Mouse (Mus musculus) liver, postnatal 0 days (tissue): ENCODE data around the gene 1700102P08Rik. TPM values are rescaled to one million over a fixed set of nuclear protein-coding genes. Genes with fewer than 3 reads are reported as not detected.
A peak's percentile ranks its signal among the peaks of the same experiment; 100 is the strongest.

ENCODE experiments used
- ATAC-seq: fragments of 200-750 bp; cut with Nextera tagmentation; 2 replicates; pipeline ENCODE4 v1.8.0; 2017; ENCODE audit warnings: mild to moderate bottlenecking, moderate library complexity
- DNase-seq: peaks from one replicate; pipeline ENCODE4 v3.0.0-alpha.2; 2016
- H3K27ac ChIP-seq: fragments of 300-500 bp; sonication (generic); 2 replicates; pipeline ENCODE4 v1.5.1; 2014; ENCODE audit warnings: antibody characterized with exemption, moderate library complexity, mild to moderate bottlenecking, low read depth
- H3K27me3 ChIP-seq: fragments of 300-500 bp; sonication (generic); 2 replicates; pipeline ENCODE4 v1.6.1; 2014; ENCODE audit warnings: low read length, control low read depth, mixed read lengths; ENCODE audit not compliant: insufficient read depth
- H3K36me3 ChIP-seq: fragments of 300-500 bp; sonication (generic); replicated peaks from 2 replicates; pipeline ENCODE4 v1.6.1; 2014; ENCODE audit warnings: mild to moderate bottlenecking, control low read depth, low read length, moderate library complexity, mixed read lengths; ENCODE audit not compliant: insufficient read depth
- H3K4me1 ChIP-seq: fragments of 300-500 bp; sonication (generic); 2 replicates; pipeline ENCODE4 v1.6.1; 2014; ENCODE audit warnings: antibody characterized with exemption, mild to moderate bottlenecking, control low read depth; ENCODE audit not compliant: insufficient read depth
- H3K4me2 ChIP-seq: fragments of 300-500 bp; sonication (generic); 2 replicates; pipeline ENCODE4 v1.6.1; 2014; ENCODE audit warnings: low read depth, mild to moderate bottlenecking, low read length, moderate library complexity, mixed read lengths
- H3K4me3 ChIP-seq: fragments of 300-500 bp; sonication (generic); 2 replicates; pipeline ENCODE4 v1.5.1; 2014; ENCODE audit warnings: low read depth, low read length
- H3K9ac ChIP-seq: fragments of 300-500 bp; sonication (generic); replicated peaks from 2 replicates; pipeline ENCODE4 v1.6.1; 2014; ENCODE audit warnings: mild to moderate bottlenecking, moderate library complexity
- H3K9me3 ChIP-seq: fragments of 300-500 bp; sonication (generic); 2 replicates; pipeline ENCODE4 v1.6.1; 2016; ENCODE audit warnings: mild to moderate bottlenecking, control low read depth, low read length, mixed read lengths
- CTCF ChIP-seq: sonication (generic); IDR thresholded peaks from 2 replicates; pipeline ENCODE4 v1.5.1; 2016; ENCODE audit warnings: antibody characterized with exemption, low read depth
- EP300 ChIP-seq: IDR thresholded peaks from 2 replicates; pipeline ENCODE4 v1.6.1; 2016; ENCODE audit warnings: antibody characterized with exemption, low read depth, mild to moderate bottlenecking
- WGBS: fragments of 180-500 bp; shearing (Covaris S2); extraction: QIAGEN DNeasy Blood & Tissue Kit; methylation state at CpG from one replicate; pipeline ENCODE4 v1.1.7; 2014; ENCODE audit not compliant: insufficient replicate concordance; 5-methylcytosine and 5-hydroxymethylcytosine counted together
- polyA plus RNA-seq: library from polyadenylated mRNA; unstranded; fragments of >200 nt; fragmentation: Nextera tagmentation; extraction: Ambion mirVana; gene quantifications from 2 replicates; pipeline ENCODE4 v1.2.1, GENCODE M21; 2015

The 1700102P08Rik gene
- polyA plus RNA-seq, 1 experiment from 2014 or later, result 0.14 TPM

DNA sequence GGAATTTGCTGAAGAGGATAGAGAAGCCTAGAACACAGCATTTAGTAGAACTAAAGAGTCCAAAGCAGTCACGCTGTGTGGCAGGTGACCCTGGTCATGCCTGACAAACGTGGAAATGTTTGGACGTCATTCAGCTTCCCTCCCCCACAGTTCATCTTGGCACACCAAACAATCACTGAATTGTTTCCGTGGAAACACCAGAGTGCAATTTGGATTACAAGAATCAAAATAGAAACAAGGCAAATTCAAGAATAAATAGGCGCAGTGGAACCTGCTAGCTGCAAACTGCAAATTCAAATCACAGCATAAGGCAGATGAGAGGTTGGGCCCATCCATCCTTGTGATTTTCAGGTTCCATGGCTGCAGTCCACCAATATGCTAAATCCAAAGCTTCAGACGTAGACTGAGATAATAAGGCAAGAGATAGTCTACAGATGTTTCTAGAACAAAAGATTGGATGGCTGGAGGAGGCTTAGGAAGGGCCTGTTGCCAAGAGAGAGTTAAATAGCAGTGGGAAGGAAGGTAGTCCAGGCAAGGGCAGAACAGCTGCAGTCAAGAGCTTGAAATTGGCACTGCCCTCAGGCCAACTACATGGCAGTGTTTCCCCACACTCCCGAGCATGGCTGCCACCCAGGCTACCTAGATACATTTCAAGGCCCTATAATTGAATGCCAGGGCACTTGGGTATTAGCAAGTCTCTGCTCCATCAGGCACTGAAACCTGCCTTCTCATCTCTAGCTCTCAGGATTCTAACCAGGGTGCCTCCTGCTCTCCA lies 8.8 kb downstream of the 1700102P08Rik start:
- Histone ChIP-seq H3K4me1 (no peaks in the 10 kb centered on the region; the same call in 1 of the 2 replicates), H3K36me3 (no peaks in the 10 kb centered on the region), H3K4me2 (no peak overlapping the region), H3K27me3 (no peaks in the 10 kb centered on the region), H3K27ac (no peak overlapping the region), H3K4me3 (no peak overlapping the region), H3K9me3 (no peaks in the 10 kb centered on the region), H3K9ac (no peak overlapping the region)
- 76% methylated on average over 7 of the region's 7 CpGs for WGBS
- ATAC-seq (no peak), DNase-seq (no peak)
- TF ChIP-seq CTCF, result no peak
- TF ChIP-seq EP300, result no peak

- Histone ChIP-seq H3K27ac (no peak overlapping the region), H3K27me3 (no peaks in the 10 kb centered on the region), H3K4me3 (no peak overlapping the region), H3K9ac (no peak overlapping the region), H3K9me3 (no peaks in the 10 kb centered on the region), H3K4me2 (no peak overlapping the region), H3K36me3 (no peaks in the 10 kb centered on the region), H3K4me1 (no peaks in the 10 kb centered on the region; the same call in 1 of the 2 replicates)
- DNase-seq (no peak), ATAC-seq (no peak)
- no peak for TF ChIP-seq EP300
- no peak for TF ChIP-seq CTCF
- 81% methylated on average over 4 of the region's 4 CpGs for WGBS
These were observed 10.5 kb downstream of the 1700102P08Rik start for GRCm38 (mm10) chr9:108403081-108403480.

DNA sequence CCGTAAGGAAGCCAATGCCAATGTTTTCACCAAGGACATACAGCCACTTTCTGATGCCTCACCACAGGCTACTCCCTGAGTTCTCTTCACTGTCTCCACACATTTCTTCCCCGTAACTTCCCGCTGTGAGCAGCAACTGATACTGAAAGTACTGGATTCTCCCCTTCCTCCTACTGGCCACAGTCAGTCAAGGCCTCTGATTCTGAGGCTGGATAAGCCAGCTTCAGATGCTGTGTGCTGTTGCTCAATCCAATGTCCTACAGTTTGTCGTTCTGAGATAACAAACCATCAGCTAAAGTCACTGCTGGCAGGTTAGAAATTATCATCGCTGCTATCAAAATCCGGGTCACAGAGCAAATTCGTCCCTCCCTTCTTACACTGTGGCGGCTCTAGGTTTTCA lies 11.8 kb downstream of the 1700102P08Rik start:
- no peak overlapping the region for H3K4me3 ChIP-seq
- no peaks in the 10 kb centered on the region for H3K36me3 ChIP-seq
- no peak overlapping the region for H3K27ac ChIP-seq
- H3K4me1 ChIP-seq, result no peaks in the 10 kb centered on the region; the same call in 1 of the 2 replicates
- H3K4me2 ChIP-seq, result no peak overlapping the region
- no peak; the same call in 1 of the 2 replicates for TF ChIP-seq CTCF
- TF ChIP-seq EP300, result no peak
- no peaks in the 10 kb centered on the region for H3K9me3 ChIP-seq
- DNase-seq (no peak), ATAC-seq (peak; percentile 31; the same call in 1 of the 2 replicates)
- H3K9ac ChIP-seq, result no peak overlapping the region; the same call in 1 of the 2 replicates
- no peaks in the 10 kb centered on the region for H3K27me3 ChIP-seq
- 46% methylated on average over 8 of the region's 8 CpGs for WGBS

GRCm38 (mm10) chr9:108409535-108409934 lies 16.9 kb downstream of the 1700102P08Rik start:
- WGBS, result 84% methylated on average over 4 of the region's 4 CpGs
- Histone ChIP-seq H3K27me3 (no peaks in the 10 kb centered on the region), H3K4me1 (no peaks in the 10 kb centered on the region; the same call in 1 of the 2 replicates), H3K9me3 (no peaks in the 10 kb centered on the region), H3K27ac (no peak overlapping the region), H3K4me3 (no peak overlapping the region), H3K4me2 (no peak overlapping the region), H3K9ac (no peak overlapping the region), H3K36me3 (no peaks in the 10 kb centered on the region)
- TF ChIP-seq CTCF, result no peak
- TF ChIP-seq EP300, result no peak
- ATAC-seq, result no peak
- no peak for DNase-seq

DNA sequence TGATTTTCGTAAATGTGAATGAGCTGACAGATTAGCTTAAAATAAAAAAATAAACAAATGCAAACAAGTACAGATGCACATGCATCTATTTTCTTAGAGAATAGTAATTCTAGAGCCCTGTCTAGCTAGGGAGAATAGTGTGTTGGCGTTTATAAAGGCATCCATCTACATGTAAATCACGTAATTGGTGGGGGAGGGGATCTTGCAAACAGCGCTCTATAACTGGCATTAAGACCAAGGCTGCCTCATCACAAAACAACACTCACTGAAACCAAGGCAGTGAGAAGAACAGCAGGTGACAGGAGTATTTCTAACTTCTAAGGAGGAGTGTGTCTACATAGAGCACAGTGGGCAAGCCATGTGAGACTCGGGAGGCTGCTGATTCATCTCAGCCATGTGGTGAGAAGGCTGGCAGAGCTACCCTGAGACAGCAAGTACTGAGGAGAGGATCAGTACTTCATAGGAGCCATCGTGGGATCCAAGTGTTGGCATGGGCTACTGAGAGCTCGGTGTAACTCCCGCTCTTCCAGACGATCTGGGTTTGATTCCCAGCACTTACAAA lies 18.9 kb downstream of the 1700102P08Rik start:
- Histone ChIP-seq H3K4me2 (no peak overlapping the region), H3K9ac (no peak overlapping the region), H3K27ac (no peak overlapping the region), H3K9me3 (no peaks in the 10 kb centered on the region), H3K27me3 (no peaks in the 10 kb centered on the region), H3K4me1 (no peaks in the 10 kb centered on the region), H3K36me3 (no peaks in the 10 kb centered on the region), H3K4me3 (no peak overlapping the region)
- DNase-seq, result no peak
- WGBS, result 79% methylated on average over 9 of the region's 9 CpGs
- no peak for TF ChIP-seq EP300
- no peak for TF ChIP-seq CTCF
- no peak for ATAC-seq

GRCm38 (mm10) chr9:108412221-108412620 lies 19.6 kb downstream of the 1700102P08Rik start:
- TF ChIP-seq CTCF (peak; percentile 63), EP300 (no peak)
- Histone ChIP-seq H3K27me3 (no peaks in the 10 kb centered on the region), H3K9me3 (no peaks in the 10 kb centered on the region), H3K36me3 (no peaks in the 10 kb centered on the region), H3K4me3 (no peak overlapping the region), H3K4me1 (no peaks in the 10 kb centered on the region), H3K4me2 (no peak overlapping the region), H3K9ac (no peak overlapping the region), H3K27ac (no peak overlapping the region)
- DNase-seq (no peak), ATAC-seq (no peak)
- WGBS, result 68% methylated on average over 1 of the region's 1 CpGs
